Mouse (Mus musculus) kidney, postnatal 14 days (tissue): ENCODE data around the gene Gm37240.
A peak's percentile ranks its signal among the peaks of the same experiment; 100 is the strongest.

ENCODE experiments used
- DNase-seq: peaks from one replicate; pipeline ENCODE4 v3.0.0; 2022; ENCODE audit warnings: mixed read lengths

Gm37240 gene

DNA sequence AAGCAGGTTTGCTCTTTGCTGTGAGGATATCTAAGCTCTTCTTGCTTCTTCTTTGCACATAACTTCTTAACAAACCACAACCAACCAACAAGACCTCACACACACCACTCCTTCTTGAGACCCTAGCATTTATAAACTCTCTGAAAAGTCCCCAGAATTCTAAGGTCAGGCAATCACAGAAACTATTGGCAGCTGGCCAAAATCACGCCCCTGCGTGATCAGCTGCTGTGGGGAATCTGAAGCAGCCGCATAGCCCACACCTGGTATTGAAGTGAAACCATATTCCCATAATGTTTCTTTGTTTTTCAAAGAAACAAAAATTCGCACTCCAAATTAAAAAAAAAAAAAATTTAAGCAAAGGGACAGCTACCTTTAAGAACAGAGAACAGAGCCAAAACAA, 141.2 kb downstream of the Gm37240 start:
- DNase-seq, result no peak

DNA sequence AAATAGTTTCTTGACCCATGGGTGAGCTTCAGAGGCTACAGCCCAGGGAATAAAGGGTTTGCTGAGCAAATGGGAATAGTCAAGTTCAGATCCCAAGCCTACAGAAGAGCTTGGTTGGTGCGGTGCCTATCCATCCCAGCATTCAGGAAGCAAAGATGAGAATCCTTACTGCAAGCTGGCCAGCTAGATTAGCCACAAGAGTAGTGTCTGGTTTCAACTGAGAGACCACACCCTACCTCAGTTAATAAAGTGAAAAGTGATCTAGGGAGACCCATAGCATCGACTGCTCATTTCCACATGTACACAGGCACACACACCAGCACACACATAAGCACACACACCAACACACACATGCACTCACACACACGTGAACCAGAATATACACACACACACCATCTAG, 145.6 kb downstream of the Gm37240 start:
- no peak for DNase-seq

DNA sequence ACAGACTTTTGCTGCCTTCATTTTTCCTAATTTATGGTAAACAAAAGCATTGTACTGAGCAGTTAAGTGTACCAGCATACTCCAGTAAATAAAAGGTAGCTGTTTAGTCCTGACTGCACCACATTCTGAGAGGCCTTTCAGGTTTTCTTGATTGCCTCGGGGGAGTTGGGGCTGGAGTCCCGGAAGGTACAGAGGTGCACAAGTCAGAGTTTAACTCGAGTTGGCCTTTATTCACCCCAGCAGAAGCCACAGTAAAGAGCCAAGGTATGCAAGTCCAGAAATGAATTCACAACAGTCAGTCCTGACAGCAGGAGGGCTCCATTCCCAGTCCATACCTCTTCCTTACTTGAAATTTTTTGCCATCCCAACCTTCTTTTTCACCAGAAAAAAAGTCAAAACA, 148.7 kb downstream of the Gm37240 start:
- peak; percentile 43 for DNase-seq

DNA sequence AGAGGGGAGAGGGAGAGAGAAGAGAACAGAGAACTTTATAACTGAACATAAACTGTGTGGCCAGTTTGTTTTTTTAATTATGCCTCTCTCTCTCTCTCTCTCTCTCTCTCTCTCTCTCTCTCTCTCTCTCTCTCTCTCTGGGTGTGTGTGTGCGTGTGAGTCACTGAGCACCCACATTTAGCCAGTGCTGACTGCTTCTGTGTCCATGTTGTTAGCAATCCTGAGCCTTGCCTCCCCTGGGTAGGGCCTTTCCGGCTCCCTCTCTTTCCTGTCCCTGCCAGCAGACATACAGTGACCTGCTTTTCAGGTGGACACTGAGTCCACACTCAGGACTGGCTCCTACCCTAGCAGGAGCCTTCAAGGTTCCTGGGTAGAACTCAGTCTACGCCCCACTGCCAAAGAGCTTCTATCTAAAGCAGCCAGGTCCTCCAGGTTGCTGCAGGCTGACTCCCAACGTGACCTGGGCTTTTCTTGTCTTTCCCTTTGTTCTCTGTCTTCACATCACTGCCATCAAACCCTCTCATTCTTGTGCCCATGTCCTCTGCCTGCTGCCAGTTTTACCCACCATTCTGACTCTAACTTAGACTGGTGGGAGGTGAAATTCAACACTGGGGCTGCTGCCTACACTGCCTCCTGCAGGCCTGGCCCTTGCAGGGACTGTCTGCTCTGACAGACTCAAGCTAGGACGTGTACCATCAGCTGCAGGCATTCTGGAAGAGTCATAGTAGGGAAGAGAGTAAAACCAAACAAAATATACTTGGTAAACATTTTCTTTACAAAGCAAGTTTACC, 153.2 kb downstream of the Gm37240 start:
- no peak for DNase-seq

DNA sequence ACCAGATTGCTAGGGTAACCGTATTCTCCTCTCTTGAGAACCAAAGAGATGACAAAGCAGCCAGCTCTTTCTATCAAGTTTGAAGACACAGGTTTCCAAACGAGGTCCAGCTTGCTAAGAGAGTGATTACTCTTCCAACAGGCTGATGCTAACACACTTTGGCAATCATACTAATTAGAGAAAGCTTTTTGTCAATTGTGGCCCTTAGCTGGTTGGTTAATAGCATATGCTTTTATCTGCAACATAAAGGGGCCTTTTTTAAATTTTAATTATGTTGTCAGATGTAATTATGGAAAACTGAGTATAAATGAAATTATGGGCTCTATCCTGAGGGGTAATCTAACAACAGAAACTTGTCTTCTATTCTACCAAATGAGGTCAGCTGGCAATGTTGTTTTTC, 160.1 kb downstream of the Gm37240 start:
- no peak for DNase-seq

DNA sequence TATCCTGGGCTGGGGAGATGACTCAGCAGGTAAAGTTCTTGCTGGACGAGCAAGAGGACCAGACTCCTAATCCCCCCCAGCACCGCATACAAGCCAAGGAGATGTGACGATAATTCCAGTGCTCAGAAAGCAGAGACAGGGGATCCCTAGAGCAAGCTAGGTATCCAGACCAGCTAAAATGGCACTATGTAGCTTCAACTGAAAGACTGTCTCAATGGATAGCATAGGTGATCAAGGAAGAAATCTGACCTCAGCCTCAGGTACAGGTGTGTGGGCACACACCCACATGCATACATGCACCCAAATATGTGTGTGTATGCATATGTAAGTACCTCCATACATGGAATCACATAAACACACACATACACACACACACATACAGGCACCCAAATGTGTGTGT, 161.3 kb downstream of the Gm37240 start:
- DNase-seq, result no peak

DNA sequence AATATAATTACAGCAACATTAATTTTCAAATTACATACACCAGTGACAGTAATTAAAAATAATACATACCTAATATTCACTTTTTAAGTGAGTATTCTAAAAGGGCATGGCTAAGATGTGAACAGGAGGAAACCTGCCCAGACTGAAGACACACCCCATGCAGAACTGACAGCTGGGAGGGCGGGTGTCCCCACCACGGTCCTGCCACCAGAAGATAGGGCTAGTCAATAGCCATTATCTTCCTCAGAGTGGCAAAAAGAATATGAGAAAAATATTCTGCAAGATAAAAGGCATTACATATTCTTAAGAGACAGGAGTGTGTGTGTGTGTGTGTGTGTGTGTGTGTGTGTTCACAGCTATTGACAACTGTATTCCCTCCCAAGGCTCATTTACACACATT, 162.2 kb downstream of the Gm37240 start:
- DNase-seq, result no peak

DNA sequence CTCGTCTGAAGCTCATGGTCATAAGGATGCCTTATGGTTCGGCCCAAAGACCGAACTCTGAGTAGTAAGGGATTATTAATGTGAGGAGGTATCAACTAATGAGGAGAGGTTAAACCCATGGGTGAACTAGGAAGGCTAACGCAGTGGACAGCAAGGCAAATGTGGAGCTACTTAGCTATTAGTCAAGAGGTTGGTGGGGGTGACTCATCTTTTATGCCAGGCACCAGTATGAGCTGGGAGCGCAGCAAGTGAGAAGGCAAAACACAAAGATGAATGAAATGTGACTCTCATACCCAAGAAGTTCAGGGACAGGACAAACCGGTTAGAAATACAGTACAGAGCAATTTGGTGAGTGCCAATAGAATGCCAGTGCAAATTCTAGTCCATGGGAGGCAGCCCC, 164.7 kb downstream of the Gm37240 start:
- DNase-seq, result no peak

DNA sequence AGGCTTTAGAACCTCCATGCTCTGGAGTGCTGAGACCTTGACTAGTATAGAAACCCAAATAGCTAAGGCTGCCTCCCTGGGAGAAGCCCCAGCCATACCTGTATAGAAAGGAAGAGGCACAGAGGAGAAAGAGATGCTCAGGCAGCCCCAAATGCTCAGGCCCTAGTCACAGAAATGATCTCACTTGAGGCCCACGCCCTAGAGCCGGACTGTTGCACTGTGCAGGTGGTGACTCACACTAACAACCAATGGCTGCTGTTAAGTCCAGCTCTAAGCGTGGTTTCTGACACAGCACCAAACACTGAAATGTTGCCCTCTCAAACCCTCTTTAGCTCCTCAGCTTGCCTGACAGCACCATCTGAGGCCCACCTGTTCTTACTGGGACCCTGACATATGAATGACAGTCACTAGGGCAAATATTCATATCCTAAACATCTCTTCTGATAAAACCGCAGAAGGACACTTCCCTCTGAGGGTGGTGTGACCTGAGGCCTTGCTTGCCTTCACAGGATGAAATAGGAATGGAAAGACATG, 171.5 kb downstream of the Gm37240 start:
- no peak for DNase-seq

DNA sequence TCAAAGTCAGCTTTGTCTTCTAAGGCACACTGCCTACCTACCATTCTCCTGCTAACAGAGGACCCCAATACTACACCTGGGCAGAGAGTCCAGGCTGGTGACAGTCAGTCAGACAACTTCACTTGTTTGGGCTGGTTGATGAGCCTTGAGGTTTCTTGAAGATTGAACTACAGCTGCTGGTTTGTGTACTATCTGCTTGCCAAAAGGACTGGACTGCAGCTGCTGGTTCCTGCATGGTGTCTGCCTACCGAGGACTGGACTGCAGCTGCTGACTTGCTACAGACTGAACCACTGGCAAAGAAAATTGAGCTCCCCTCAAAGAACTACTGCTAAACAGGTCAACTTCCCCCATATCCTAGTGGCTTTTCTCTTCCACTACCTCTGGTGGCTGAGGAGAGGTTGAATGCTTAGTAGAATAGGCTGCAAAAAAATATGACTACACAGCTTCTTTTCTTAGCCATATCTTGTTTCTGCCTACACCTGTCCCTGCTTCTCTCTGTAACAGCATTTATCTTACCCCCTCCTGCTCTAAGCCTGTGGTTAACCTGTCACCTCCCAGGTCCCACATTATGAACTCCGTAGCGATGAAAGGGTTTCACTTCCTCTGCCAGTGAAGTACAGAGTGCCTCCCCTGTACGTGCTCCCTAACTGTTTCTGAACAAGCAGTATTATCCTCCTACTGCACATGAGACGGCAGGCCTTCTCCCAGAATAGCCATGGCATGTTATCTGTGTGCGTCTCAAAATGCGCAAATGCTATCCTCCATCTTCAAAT, 173.2 kb downstream of the Gm37240 start:
- DNase-seq, result no peak

DNA sequence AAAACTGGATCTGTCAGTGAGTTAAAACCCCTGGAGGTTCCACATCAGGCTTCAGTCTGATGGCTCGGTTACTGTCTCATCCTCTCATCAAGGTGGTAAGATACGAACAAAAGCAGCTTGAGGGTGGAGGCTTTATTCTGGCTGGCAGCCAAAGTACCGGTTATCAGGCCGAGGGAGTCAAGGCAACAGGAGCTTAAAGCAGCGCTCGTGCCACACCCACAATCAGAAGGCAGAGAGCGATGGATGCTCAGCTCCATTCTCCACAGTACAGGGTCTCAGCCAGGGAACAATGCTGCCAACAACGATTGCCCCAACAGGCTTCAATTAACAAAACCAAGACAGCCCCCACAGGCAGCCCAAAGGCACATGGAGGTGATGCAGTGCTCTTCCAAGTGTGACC, 176.6 kb downstream of the Gm37240 start:
- no peak for DNase-seq

DNA sequence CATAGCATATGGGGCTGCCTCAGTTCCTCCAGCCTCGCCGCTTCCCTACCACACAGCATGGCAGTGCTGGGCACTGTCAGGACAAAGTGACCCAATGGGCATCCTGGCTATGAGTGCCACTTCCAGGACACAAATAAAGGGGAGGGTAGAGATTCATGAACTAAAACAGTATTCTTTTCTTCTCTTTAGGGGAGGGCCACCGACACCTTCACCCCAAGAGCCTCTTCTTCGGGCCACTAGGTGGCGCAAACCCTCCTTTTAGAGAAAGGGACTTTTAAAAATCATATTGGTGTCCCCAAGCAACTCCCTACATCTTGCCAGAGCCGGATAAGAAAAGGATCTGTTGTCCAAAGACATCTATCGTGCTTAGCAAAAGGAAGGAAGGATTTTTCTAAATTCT, 179.9 kb downstream of the Gm37240 start:
- peak; percentile 46 for DNase-seq

DNA sequence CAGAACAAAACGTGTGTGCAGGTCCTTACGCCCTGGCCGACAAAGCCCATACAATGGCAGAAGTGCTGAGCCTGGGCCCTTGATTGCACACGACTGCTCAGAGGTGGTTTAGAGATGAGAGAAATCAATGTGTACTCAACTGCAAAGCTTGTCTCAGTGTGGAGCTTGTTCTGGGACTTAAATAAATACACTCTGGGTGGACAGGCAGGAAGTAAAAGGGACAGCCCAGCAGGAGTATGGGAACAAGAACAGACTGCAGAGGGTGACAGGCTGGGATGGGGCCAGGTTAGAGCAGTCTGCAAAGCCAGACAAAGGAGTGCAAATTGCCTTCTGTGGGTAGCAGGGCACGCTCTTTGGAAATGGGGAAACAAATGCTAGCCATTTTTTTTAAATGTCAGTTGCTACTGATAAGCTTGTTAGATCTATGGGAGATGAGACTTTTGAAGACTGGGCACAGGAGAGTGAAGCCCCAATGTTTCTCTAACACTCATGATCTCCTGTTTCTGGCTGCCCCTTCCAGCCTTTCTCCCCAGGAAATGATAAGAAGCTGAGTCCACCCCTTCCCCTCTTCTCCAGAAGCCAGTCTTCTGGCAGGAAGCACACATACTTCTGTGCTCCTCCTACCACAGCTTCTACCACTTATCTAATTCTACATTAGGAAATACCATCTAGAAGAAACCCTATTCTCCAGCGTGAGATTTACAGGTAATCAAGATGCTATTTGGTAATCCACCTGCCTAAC, 184.0 kb downstream of the Gm37240 start:
- no peak for DNase-seq

DNA sequence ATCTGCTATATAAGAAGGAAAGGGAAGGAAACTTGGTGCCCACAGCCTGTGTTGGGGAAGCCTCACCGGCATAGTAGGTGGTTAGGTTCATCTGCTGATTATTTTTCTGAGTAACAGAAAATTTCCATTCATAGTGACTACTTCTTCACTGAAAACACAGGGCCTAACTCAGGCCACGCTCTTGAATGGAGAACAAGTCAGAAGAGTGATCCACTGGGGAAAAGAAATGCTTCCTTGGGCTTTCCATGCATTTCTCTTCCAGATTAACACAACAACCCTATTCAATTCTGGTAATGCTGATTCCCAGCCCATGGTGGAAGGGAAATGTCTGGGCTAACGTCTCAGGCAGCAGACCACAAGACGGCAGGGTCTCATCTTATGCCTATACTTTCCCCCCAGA, 188.8 kb downstream of the Gm37240 start:
- DNase-seq, result no peak

DNA sequence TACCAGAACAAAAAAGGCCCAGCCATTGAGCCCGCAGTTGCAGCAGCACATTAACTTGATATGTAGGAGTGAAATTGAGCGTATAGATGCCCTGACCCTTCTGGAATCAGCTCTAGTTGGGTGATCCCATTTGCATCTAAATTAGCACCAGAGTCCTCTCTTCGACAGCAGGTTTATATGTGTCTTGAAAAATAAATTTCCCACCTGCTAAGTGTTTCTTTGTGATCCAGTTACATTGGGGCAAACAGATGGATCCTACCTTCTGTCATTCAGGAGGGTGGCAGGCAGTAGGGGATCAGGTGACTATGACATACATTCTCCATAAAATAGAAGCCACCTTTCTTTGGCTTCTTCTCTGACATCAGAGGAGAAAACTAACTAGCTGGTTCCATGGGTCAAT, 192.3 kb downstream of the Gm37240 start:
- DNase-seq, result no peak

DNA sequence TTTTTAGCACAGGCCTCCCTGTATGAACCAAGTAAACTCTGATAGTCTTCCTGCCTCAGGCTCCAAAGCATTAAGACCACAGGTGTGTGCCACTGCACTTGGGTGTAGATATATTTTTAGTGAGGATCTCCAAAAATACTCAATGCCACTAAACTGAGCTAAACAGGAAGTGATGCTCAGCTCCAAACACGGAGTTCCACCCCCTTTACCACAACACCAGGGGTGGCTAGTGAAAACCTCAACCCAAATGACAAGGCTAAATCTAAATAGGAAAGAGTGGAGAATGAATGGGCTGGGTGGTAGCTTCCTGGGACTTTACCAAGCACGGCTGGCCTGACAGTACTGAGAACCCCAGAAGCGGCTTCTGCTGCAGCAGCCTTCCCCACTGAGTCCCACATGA, 194.3 kb downstream of the Gm37240 start:
- DNase-seq, result no peak

DNA sequence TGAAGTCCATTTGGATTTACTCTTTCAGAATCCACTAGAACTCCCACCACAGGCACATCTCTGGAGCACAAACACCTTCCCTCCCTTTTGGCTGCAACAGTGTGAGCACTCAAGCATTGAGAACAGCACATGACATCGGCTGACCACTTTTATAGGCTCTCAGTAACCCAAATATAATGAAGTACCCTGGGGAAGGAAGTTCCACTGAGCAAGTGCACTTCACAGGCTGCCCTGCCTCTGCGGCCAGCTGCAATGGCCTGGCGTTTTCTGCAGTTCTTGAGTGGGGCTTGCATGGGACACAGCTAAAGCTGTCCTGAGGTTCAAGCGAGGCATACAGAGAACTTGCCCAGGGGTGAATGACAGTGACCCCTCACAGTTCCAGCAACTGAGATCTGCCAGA, 196.2 kb downstream of the Gm37240 start:
- no peak for DNase-seq

DNA sequence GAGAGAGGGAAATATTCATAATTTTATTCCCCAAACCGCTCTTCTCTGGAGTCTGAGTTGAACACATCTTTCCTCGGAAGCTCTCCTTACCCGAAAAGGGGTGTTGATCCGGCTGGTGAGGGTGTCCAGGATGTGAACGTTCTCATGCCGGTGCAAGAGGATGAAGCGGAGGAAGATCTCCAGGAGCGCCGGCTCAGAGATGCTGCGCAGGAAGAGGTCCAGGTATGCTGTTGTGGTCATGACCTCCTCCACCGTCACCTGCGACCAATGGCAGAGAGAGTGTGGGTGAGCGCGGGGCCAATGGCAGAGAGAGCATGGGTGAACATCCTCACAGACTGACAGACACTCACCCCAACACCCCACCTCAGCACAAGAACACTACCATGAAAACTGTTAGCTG, 199.0 kb downstream of the Gm37240 start:
- DNase-seq, result no peak

DNA sequence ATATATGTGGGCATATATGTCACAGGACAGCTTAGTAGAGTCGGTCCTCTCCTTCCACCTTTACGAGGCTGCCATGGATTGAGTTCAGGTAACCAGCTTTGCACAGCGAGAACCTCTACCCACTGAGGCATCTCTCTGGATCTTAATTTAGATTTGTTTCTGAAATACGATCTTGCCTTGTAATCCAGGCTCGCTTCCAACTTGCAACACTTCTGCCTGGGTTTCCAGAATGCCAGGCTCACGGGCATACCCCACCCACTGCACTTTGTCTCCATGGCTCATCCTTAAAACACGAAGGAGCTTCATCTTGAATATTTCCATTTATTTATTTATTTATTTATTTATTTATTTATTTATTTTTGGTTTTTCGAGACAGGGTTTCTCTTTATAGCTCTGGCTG, 202.0 kb downstream of the Gm37240 start:
- DNase-seq, result no peak

DNA sequence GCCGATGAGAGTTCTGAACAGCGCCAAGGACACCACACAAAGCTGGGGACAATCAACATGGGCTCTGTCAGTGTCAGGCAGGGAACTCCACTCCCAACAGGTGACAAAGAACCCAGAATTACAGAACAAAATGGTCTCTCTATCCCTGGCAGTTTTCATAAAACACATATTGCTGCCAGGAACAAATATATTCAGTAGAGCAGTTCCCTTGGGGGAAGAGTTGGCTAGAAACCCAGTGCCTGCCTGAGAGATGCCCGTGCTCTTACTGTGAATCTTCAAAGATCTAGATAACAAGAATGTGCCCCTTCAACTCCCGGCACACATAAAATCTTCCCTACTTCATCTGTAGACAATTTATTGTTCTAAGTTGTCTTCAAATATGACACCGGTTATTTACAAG, 203.7 kb downstream of the Gm37240 start:
- DNase-seq, result no peak

DNA sequence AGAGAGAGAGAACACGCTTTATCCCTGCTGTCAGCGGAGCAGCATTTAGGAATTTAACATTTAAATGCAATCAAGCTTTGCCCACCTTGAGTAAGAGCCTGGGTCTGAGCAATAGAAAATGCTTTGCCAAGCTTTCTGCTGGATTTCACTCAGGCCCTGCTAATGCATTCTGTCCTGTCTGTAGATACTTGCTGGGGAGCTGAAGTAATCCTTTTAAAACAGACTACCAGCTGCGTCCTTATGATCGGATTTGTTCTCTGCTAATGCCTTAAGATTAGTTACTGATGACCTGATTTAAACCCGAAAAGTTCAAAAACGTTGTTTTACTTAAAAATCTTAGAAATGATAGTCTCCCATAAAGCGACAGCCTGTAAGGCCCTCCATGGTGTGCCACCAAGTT, 206.2 kb downstream of the Gm37240 start:
- DNase-seq, result no peak

DNA sequence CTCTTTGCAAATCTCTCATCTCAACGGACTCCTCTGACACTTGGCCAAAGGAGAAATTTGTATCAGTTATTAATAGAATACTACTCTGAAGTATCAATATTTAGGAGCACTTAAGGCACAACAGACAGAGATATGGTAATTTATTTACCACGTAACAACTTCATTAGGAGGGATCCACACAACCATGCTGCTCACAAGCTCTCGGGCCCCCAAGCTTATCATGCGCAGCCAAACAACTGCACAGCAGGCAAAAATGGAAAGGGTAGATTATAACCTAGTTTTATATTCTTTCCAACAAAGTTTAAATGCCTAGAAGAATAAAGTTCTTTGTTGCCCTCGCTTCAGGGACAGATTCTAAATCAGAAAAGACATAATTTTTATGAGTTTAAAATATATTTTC, 207.4 kb downstream of the Gm37240 start:
- DNase-seq, result no peak

DNA sequence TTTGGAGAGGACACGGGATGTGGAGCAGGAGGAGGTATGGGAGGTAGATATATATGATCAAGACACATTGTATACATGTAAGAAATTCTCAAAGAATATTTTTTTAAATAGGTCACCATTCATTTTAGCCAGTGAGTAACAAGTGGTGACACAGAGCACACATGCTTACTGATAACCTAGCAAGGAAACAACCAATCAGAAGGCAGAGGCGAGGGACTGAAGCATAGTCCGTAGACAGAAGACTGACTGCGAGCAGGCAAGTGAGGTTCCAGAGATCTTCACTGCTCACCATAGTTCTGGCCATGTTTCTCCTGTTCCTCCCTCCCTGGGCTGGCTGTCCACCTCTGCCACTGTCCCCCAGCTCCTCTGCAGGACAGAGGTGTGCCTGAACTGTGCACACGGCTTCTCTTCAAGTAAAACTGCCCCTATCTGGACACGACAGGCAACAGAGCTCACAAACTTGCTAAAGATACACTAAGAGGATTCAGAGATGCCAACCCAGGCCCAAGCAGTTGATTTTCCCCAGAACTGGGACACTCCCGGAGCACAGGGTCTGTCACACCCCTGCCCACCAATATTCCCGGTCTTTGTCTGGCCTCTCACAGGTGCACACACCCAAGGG, 207.9 kb downstream of the Gm37240 start:
- no peak for DNase-seq
